ENCODE assay signal across 30 mouse cellular contexts in the genomic region with DNA sequence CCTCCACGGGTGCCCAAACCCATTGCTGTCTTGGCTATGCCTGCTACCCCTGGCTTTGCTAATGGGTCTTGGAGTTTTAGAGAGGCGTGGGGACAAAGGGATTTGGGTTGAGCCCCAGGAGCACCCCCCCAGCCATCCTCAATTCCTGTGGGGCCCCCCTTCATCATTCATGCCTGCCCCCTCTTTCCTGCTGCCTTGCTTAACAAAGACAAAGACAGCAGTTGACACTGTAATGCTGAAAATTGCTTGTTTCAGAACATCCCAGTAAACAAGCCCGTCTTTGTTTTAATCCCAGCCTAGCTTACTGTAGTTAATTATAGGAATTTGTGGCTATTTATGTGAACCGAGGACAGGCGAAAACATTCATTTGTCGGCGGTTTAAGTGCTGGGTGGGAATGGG. TPM values are rescaled to one million over a fixed set of nuclear protein-coding genes. Genes with fewer than 3 reads are reported as not detected.
A peak's percentile ranks its signal among the peaks of the same experiment; 100 is the strongest.
DNase-seq lines count a peak whose midpoint lies in the region; ATAC-seq and TF ChIP-seq lines count a peak whose summit lies in the region.
"Had no signal": no experiment of that assay in that cellular context is flagged by ENCODE, and none has a peak within 500 bp of the region (broad histone marks: within the 10 kb centered on the region; RNA-seq: fewer than 3 reads in every experiment).

No protein-coding gene starts in this region.

- peaks cover 9% of the 10 kb centered on the region; the same call in 1 of the 2 replicates for H3K4me1 ChIP-seq in forebrain, embryonic 15.5 days
- 0 out of 2 replicates have a peak, but pooled peaks cover 3% of the 10 kb centered on the region for H3K4me1 ChIP-seq in forebrain, embryonic 11.5 days (replicated peaks; ENCODE audit: control insufficient read depth, insufficient read depth, low read length)
- no peaks in the 10 kb centered on the region for H3K4me1 ChIP-seq in midbrain, postnatal 0 days (ENCODE audit: insufficient read depth, low read length)
- peaks cover 12% of the 10 kb centered on the region for H3K4me1 ChIP-seq in midbrain, embryonic 10.5 days
- no peaks in the 10 kb centered on the region for H3K4me1 ChIP-seq in hindbrain, postnatal 0 days (ENCODE audit: insufficient read depth, low read length)
- H3K4me1 ChIP-seq: embryonic facial prominence, embryonic 12.5 days; heart, embryonic 13.5 days; kidney, embryonic 15.5 days; liver, embryonic 12.5 days had no signal

- H3K9ac ChIP-seq in forebrain, embryonic 15.5 days (replicated peaks) = no peak overlapping the region
- H3K9ac ChIP-seq in forebrain, embryonic 11.5 days (ENCODE audit: low read length) = no peak overlapping the region
- no peak overlapping the region for H3K9ac ChIP-seq in midbrain, postnatal 0 days (replicated peaks; ENCODE audit: low read length, poor library complexity, severe bottlenecking)
- H3K9ac ChIP-seq in hindbrain, postnatal 0 days (replicated peaks; ENCODE audit: low read length) = no peak overlapping the region
- H3K9ac ChIP-seq: embryonic facial prominence, embryonic 12.5 days; heart, embryonic 13.5 days; kidney, embryonic 15.5 days; liver, embryonic 12.5 days; liver, postnatal 0 days; midbrain, embryonic 15.5 days had no signal

- H3K27me3 ChIP-seq in forebrain, embryonic 15.5 days = no peaks in the 10 kb centered on the region
- no peaks in the 10 kb centered on the region for H3K27me3 ChIP-seq in forebrain, embryonic 11.5 days (ENCODE audit: control insufficient read depth, insufficient read depth, low read length)
- H3K27me3 ChIP-seq in midbrain, postnatal 0 days (ENCODE audit: insufficient read depth, low read length) = no peaks in the 10 kb centered on the region
- H3K27me3 ChIP-seq in midbrain, embryonic 10.5 days (ENCODE audit: low read depth, poor library complexity, severe bottlenecking) = no peaks in the 10 kb centered on the region
- no peaks in the 10 kb centered on the region for H3K27me3 ChIP-seq in hindbrain, postnatal 0 days (ENCODE audit: insufficient read depth, low read length)
- H3K27me3 ChIP-seq: kidney, embryonic 15.5 days; liver, embryonic 12.5 days; midbrain, embryonic 15.5 days had no signal

- no peaks in the 10 kb centered on the region for H3K36me3 ChIP-seq in forebrain, embryonic 15.5 days
- H3K36me3 ChIP-seq in forebrain, embryonic 11.5 days (ENCODE audit: control insufficient read depth, insufficient read depth, low read length) = no peaks in the 10 kb centered on the region
- H3K36me3 ChIP-seq in midbrain, postnatal 0 days (ENCODE audit: insufficient read depth, low read length) = no peaks in the 10 kb centered on the region
- H3K36me3 ChIP-seq in midbrain, embryonic 10.5 days = no peaks in the 10 kb centered on the region
- no peaks in the 10 kb centered on the region for H3K36me3 ChIP-seq in hindbrain, postnatal 0 days (ENCODE audit: insufficient read depth, low read length)
- H3K36me3 ChIP-seq: embryonic facial prominence, embryonic 12.5 days; heart, embryonic 13.5 days; kidney, embryonic 15.5 days; liver, embryonic 12.5 days; midbrain, embryonic 15.5 days had no signal

- H3K4me3 ChIP-seq in forebrain, embryonic 15.5 days = no peak overlapping the region
- no peak overlapping the region for H3K4me3 ChIP-seq in forebrain, embryonic 11.5 days (ENCODE audit: low read depth, low read length)
- no peak overlapping the region for H3K4me3 ChIP-seq in midbrain, postnatal 0 days (ENCODE audit: low read depth, low read length)
- H3K4me3 ChIP-seq in midbrain, embryonic 10.5 days = no peak overlapping the region
- H3K4me3 ChIP-seq in hindbrain, postnatal 0 days (ENCODE audit: low read length) = no peak overlapping the region
- no peak overlapping the region for H3K4me3 ChIP-seq in layer of hippocampus, adult 2 months
- H3K4me3 ChIP-seq: embryonic facial prominence, embryonic 12.5 days; heart, embryonic 13.5 days; kidney, embryonic 15.5 days; liver, embryonic 12.5 days; midbrain, embryonic 15.5 days had no signal

- H3K27ac ChIP-seq in forebrain, embryonic 15.5 days (replicated peaks) = no peak overlapping the region
- no peak overlapping the region for H3K27ac ChIP-seq in forebrain, embryonic 11.5 days (ENCODE audit: low read depth, low read length)
- H3K27ac ChIP-seq in midbrain, postnatal 0 days (ENCODE audit: low read depth, low read length) = no peak overlapping the region
- H3K27ac ChIP-seq in midbrain, embryonic 10.5 days (replicated peaks) = no peak overlapping the region
- no peak overlapping the region for H3K27ac ChIP-seq in hindbrain, postnatal 0 days
- no peak overlapping the region for H3K27ac ChIP-seq in layer of hippocampus, adult 2 months
- H3K27ac ChIP-seq: embryonic facial prominence, embryonic 12.5 days; heart, embryonic 13.5 days; kidney, embryonic 15.5 days; liver, embryonic 12.5 days; macrophage; midbrain, embryonic 15.5 days; stomach, postnatal 0 days had no signal

- H3K9me3 ChIP-seq in forebrain, embryonic 15.5 days = no peaks in the 10 kb centered on the region
- H3K9me3 ChIP-seq in forebrain, embryonic 11.5 days (ENCODE audit: control insufficient read depth, low read length) = no peaks in the 10 kb centered on the region
- no peaks in the 10 kb centered on the region for H3K9me3 ChIP-seq in midbrain, postnatal 0 days (ENCODE audit: low read length)
- H3K9me3 ChIP-seq in midbrain, embryonic 10.5 days (replicated peaks) = no peaks in the 10 kb centered on the region
- no peaks in the 10 kb centered on the region for H3K9me3 ChIP-seq in hindbrain, postnatal 0 days (ENCODE audit: low read length)
- H3K9me3 ChIP-seq: embryonic facial prominence, embryonic 12.5 days; heart, embryonic 13.5 days; kidney, embryonic 15.5 days; liver, embryonic 12.5 days; midbrain, embryonic 15.5 days had no signal

- ATAC-seq in forebrain, embryonic 15.5 days (replicated peaks) = peak; percentile 19; the same call in 1 of the 2 replicates
- ATAC-seq in forebrain, embryonic 11.5 days (replicated peaks; ENCODE audit: low FRiP score) = no peak
- ATAC-seq in midbrain, postnatal 0 days (ENCODE audit: low FRiP score) = no peak
- ATAC-seq in hindbrain, postnatal 0 days = peak; percentile 68; the same call in 1 of the 2 replicates
- ATAC-seq: CD4-positive, CD25-positive, alpha-beta regulatory T cell, adult 4 months; liver, embryonic 12.5 days; liver, postnatal 0 days; midbrain, embryonic 15.5 days had no signal

- no peak overlapping the region for H3K4me2 ChIP-seq in forebrain, embryonic 15.5 days (replicated peaks)
- H3K4me2 ChIP-seq in forebrain, embryonic 11.5 days (ENCODE audit: low read depth, low read length, severe bottlenecking) = no peak overlapping the region
- H3K4me2 ChIP-seq in midbrain, postnatal 0 days (ENCODE audit: low read depth, low read length, poor library complexity, severe bottlenecking) = no peak overlapping the region
- H3K4me2 ChIP-seq in hindbrain, postnatal 0 days (ENCODE audit: low read depth, low read length) = no peak overlapping the region
- H3K4me2 ChIP-seq: embryonic facial prominence, embryonic 12.5 days; heart, embryonic 13.5 days; kidney, embryonic 15.5 days; liver, embryonic 12.5 days; midbrain, embryonic 15.5 days had no signal

- WGBS in forebrain, embryonic 15.5 days = 15% methylated on average over 7 of the region's 7 CpGs
- WGBS in forebrain, embryonic 11.5 days = 47% methylated on average over 7 of the region's 7 CpGs
- WGBS in midbrain, postnatal 0 days = 58% methylated on average over 7 of the region's 7 CpGs
- whole genome bisulfite sequencing in midbrain, embryonic 10.5 days = 76% methylated on average over 7 of the region's 7 CpGs
- WGBS in hindbrain, postnatal 0 days = 36% methylated on average over 7 of the region's 7 CpGs

- TF ChIP-seq CTCF in midbrain, postnatal 0 days (IDR thresholded peaks at IDR 0.05) = no peak
- TF ChIP-seq CTCF in hindbrain, postnatal 0 days (IDR thresholded peaks at IDR 0.05; ENCODE audit: low read depth) = no peak
- no peak for TF ChIP-seq CTCF in layer of hippocampus, adult 2 months (conservative IDR thresholded peaks at IDR 0.05)

- DNase-seq in forebrain, embryonic 11.5 days (ENCODE audit: low spot score) = no peak
- peak; percentile 44 for DNase-seq in midbrain, postnatal 0 days (ENCODE audit: low spot score)
- DNase-seq in midbrain, embryonic 10.5 days (ENCODE audit: low spot score) = no peak
- peak; percentile 19 for DNase-seq in hindbrain, postnatal 0 days (ENCODE audit: low spot score)
- no peak for DNase-seq in layer of hippocampus, adult 2 months (ENCODE audit: low spot score in 2 of 2)
- no peak for DNase-seq in urinary bladder, adult 18-20 months (ENCODE audit: low spot score in 2 of 2)
- DNase-seq: adrenal gland, adult 8-10 months; cerebellum, adult 11 months; cerebellum, adult 9-10 months; cerebellum, postnatal 36 days; gastrocnemius, postnatal 10 days; heart, postnatal 10 days; kidney, adult 18-20 months; kidney, postnatal 25 days; liver, postnatal 0 days; right cerebral cortex, postnatal 4 days; thymus, adult 18-20 months; thymus, postnatal 36 days had no signal

RNA-seq across cellular contexts. Expression of a gene that starts 50.7 kb away (rescaled TPM):
- 0.85 and 0.88 TPM in 2 replicates for polyA plus RNA-seq in forebrain, embryonic 15.5 days (2015; fragmentation: Nextera tagmentation; extraction: Ambion mirVana)
- polyA plus RNA-seq in forebrain, embryonic 11.5 days (2014; fragmentation: Nextera tagmentation; extraction: Ambion mirVana) = 9.0 and 9.5 TPM in 2 replicates
- 30.5 and 37.7 TPM in 2 replicates for total RNA-seq in midbrain, postnatal 0 days (2014; rRNA removed)
- 14.1 and 16.1 TPM in 2 replicates for polyA plus RNA-seq in midbrain, postnatal 0 days (2015; fragmentation: Nextera tagmentation; extraction: Ambion mirVana)
- 28.7 and 31.9 TPM in 2 replicates for polyA plus RNA-seq in midbrain, embryonic 10.5 days (2016; fragmentation: Nextera tagmentation; extraction: Ambion mirVana)
- total RNA-seq in hindbrain, postnatal 0 days (2014; rRNA removed) = 18.3 and 22.1 TPM in 2 replicates
- polyA plus RNA-seq in hindbrain, postnatal 0 days (2015; fragmentation: Nextera tagmentation; extraction: Ambion mirVana) = 11.6 and 13.9 TPM in 2 replicates
- total RNA-seq in layer of hippocampus, adult 2 months (2021) = under 1 TPM in 1 of 2 experiments, not detected in 1; 0.18 TPM
- total RNA-seq: hematopoietic stem cell, adult 5-6 weeks; neutrophil, adult 5-6 weeks had no signal
- polyA plus RNA-seq: CD4-positive, CD25-positive, alpha-beta regulatory T cell, adult 4 months; intestine, embryonic 14.5 days; liver, postnatal 0 days; macrophage had no signal

Comparison
In these comparisons a context has a peak if more than half of its experiments do, and no peak if none do; other contexts are left out.
1. ATAC-seq: peak in forebrain, embryonic 15.5 days (single experiment) and hindbrain, postnatal 0 days (single experiment); none in forebrain, embryonic 11.5 days (single experiment) and midbrain, postnatal 0 days (single experiment).
2. DNase-seq: peak in midbrain, postnatal 0 days (single experiment) and hindbrain, postnatal 0 days (single experiment); none in forebrain, embryonic 11.5 days (single experiment), midbrain, embryonic 10.5 days (single experiment), layer of hippocampus, adult 2 months (0 of 2) and urinary bladder, adult 18-20 months (0 of 2).